Mouse (Mus musculus) heart, postnatal 0 days (tissue): ENCODE data around the gene Inka2. TPM values are rescaled to one million over a fixed set of nuclear protein-coding genes. Genes with fewer than 3 reads are reported as not detected.

Experiments
- ATAC-seq: fragments of 200-750 bp; cut with Nextera tagmentation; 2 replicates; pipeline ENCODE4 v1.8.0; 2017; ENCODE audit warnings: low read depth, moderate number of reproducible peaks, moderate library complexity; ENCODE audit not compliant: insufficient read depth
- DNase-seq: peaks from one replicate; pipeline ENCODE4 v3.0.0-alpha.2; 2016; ENCODE audit warnings: low spot score
- H3K27ac ChIP-seq: fragments of 300-500 bp; sonication (generic); 2 replicates; pipeline ENCODE4 v1.5.1; 2014; ENCODE audit warnings: low read depth, mild to moderate bottlenecking
- H3K27me3 ChIP-seq: fragments of 300-500 bp; sonication (generic); 2 replicates; pipeline ENCODE4 v1.6.1; 2014; ENCODE audit warnings: low read length, mixed read lengths; ENCODE audit not compliant: control insufficient read depth, insufficient read depth
- H3K36me3 ChIP-seq: fragments of 300-500 bp; sonication (generic); replicated peaks from 2 replicates; pipeline ENCODE4 v1.6.1; 2014; ENCODE audit warnings: low read length, mixed read lengths; ENCODE audit not compliant: control insufficient read depth, insufficient read depth
- H3K4me1 ChIP-seq: fragments of 300-500 bp; sonication (generic); 2 replicates; pipeline ENCODE4 v1.6.1; 2014; ENCODE audit warnings: antibody characterized with exemption; ENCODE audit not compliant: control insufficient read depth, insufficient read depth
- H3K4me2 ChIP-seq: fragments of 300-500 bp; sonication (generic); 2 replicates; pipeline ENCODE4 v1.6.1; 2014; ENCODE audit warnings: low read depth, mild to moderate bottlenecking, low read length, moderate library complexity
- H3K4me3 ChIP-seq: fragments of 300-500 bp; sonication (generic); 2 replicates; pipeline ENCODE4 v1.5.1; 2014; ENCODE audit warnings: low read depth, low read length
- H3K9ac ChIP-seq: fragments of 300-500 bp; sonication (generic); replicated peaks from 2 replicates; pipeline ENCODE4 v1.6.1; 2014; ENCODE audit warnings: low read depth, low read length, mixed read lengths
- H3K9me3 ChIP-seq: fragments of 300-500 bp; sonication (generic); replicated peaks from 2 replicates; pipeline ENCODE4 v1.6.1; 2016; ENCODE audit warnings: low read length; ENCODE audit not compliant: control insufficient read depth
- CTCF ChIP-seq: IDR thresholded peaks from 2 replicates; pipeline ENCODE4 v1.5.1; 2016; ENCODE audit warnings: antibody characterized with exemption, control low read depth, low read depth
- EP300 ChIP-seq: IDR thresholded peaks from 2 replicates; pipeline ENCODE4 v1.6.1; 2016; ENCODE audit warnings: antibody characterized with exemption, low read depth
- WGBS: fragments of 180-500 bp; shearing (Covaris S2); extraction: QIAGEN DNeasy Blood & Tissue Kit; methylation state at CpG from one replicate; pipeline ENCODE4 v1.1.7; 2014; 5-methylcytosine and 5-hydroxymethylcytosine counted together
- polyA plus RNA-seq: library from polyadenylated mRNA; unstranded; fragments of >200 nt; fragmentation: Nextera tagmentation; extraction: Ambion mirVana; gene quantifications from 2 replicates; pipeline ENCODE4 v1.2.1, GENCODE M21; 2015
- total RNA-seq: library from RNA; depleted of rRNA; stranded (reverse); fragments of >200 nt; gene quantifications from 2 replicates; pipeline ENCODE4 v1.2.3, GENCODE M21; 2014; ENCODE audit warnings: low replicate concordance

Gene Inka2
- total and polyA plus RNA-seq, 2 experiments from 2014 or later: 4.5 to 8.9 TPM

- Histone ChIP-seq H3K4me2 (no peak overlapping the region), H3K4me1 (peaks cover 29% of the 10 kb centered on the region), H3K27ac (no peak overlapping the region), H3K4me3 (no peak overlapping the region), H3K9ac (no peak overlapping the region), H3K27me3 (no peaks in the 10 kb centered on the region), H3K9me3 (no peaks in the 10 kb centered on the region), H3K36me3 (peaks cover 12% of the 10 kb centered on the region)
- DNase-seq (no peak), ATAC-seq (no peak)
- TF ChIP-seq EP300 (no peak), CTCF (no peak)
These were observed 10.4 kb downstream of the Inka2 start for GRCm38 (mm10) chr3:105714820-105715167.

GRCm38 (mm10) chr3:105716353-105717000 lies 12.1 kb downstream of the Inka2 start:
- H3K27ac ChIP-seq: no peak overlapping the region
- no peak overlapping the region for H3K4me2 ChIP-seq
- 77% methylated on average over 18 of the region's 18 CpGs for WGBS
- ATAC-seq (no peak), DNase-seq (no peak)
- H3K36me3 ChIP-seq: peaks cover 12% of the 10 kb centered on the region
- no peak for TF ChIP-seq EP300
- TF ChIP-seq CTCF: no peak
- no peak overlapping the region for H3K9ac ChIP-seq
- H3K4me1 ChIP-seq: peaks cover 22% of the 10 kb centered on the region
- no peak overlapping the region for H3K4me3 ChIP-seq
- no peaks in the 10 kb centered on the region for H3K27me3 ChIP-seq
- no peaks in the 10 kb centered on the region for H3K9me3 ChIP-seq

GRCm38 (mm10) chr3:105717856-105718555 lies 13.6 kb downstream of the Inka2 start:
- Histone ChIP-seq H3K27me3 (no peaks in the 10 kb centered on the region), H3K4me3 (no peak overlapping the region), H3K4me1 (peaks cover 22% of the 10 kb centered on the region), H3K36me3 (peaks cover 12% of the 10 kb centered on the region), H3K9ac (no peak overlapping the region), H3K9me3 (no peaks in the 10 kb centered on the region), H3K4me2 (no peak overlapping the region), H3K27ac (no peak overlapping the region; the same call in 1 of the 2 replicates)
- ATAC-seq: peak; percentile 68
- TF ChIP-seq CTCF: no peak
- TF ChIP-seq EP300: no peak
- no peak for DNase-seq
- 43% methylated on average over 11 of the region's 11 CpGs for WGBS

GRCm38 (mm10) chr3:105718746-105719145 lies 14.3 kb downstream of the Inka2 start:
- peaks cover 19% of the 10 kb centered on the region for H3K4me1 ChIP-seq
- ATAC-seq (no peak), DNase-seq (no peak)
- no peak for TF ChIP-seq EP300
- no peak for TF ChIP-seq CTCF
- no peaks in the 10 kb centered on the region for H3K9me3 ChIP-seq
- peaks cover 12% of the 10 kb centered on the region for H3K36me3 ChIP-seq
- H3K9ac ChIP-seq: no peak overlapping the region
- no peak overlapping the region for H3K27ac ChIP-seq
- no peaks in the 10 kb centered on the region for H3K27me3 ChIP-seq
- 26% methylated on average over 4 of the region's 4 CpGs for WGBS
- no peak overlapping the region for H3K4me2 ChIP-seq
- no peak overlapping the region for H3K4me3 ChIP-seq

- peaks cover 11% of the 10 kb centered on the region; the same call in 1 of the 2 replicates for H3K4me1 ChIP-seq
- WGBS: 72% methylated on average over 4 of the region's 4 CpGs
- H3K9ac ChIP-seq: no peak overlapping the region
- H3K27me3 ChIP-seq: no peaks in the 10 kb centered on the region
- peaks cover 12% of the 10 kb centered on the region for H3K36me3 ChIP-seq
- ATAC-seq: no peak
- no peak for DNase-seq
- H3K9me3 ChIP-seq: no peaks in the 10 kb centered on the region
- no peak overlapping the region for H3K27ac ChIP-seq
- no peak overlapping the region for H3K4me2 ChIP-seq
- no peak for TF ChIP-seq CTCF
- TF ChIP-seq EP300: no peak
- no peak overlapping the region for H3K4me3 ChIP-seq
These were observed 15.6 kb downstream of the Inka2 start for GRCm38 (mm10) chr3:105719979-105720378.
